Mouse (Mus musculus) forelimb bud, embryonic 11.5 days (tissue): ENCODE measurements around the gene Rmnd5b.
"Not testable (repeated sequence)": the region's sequence is repeated elsewhere in the genome, so short reads cannot be mapped to it uniquely, and the experiment has no call there.

Experiments used
- DNase-seq: peaks from one replicate; pipeline ENCODE4 v3.0.0-alpha.2; 2012; ENCODE audit warnings: low read depth, low spot score

Gene Rmnd5b

DNA sequence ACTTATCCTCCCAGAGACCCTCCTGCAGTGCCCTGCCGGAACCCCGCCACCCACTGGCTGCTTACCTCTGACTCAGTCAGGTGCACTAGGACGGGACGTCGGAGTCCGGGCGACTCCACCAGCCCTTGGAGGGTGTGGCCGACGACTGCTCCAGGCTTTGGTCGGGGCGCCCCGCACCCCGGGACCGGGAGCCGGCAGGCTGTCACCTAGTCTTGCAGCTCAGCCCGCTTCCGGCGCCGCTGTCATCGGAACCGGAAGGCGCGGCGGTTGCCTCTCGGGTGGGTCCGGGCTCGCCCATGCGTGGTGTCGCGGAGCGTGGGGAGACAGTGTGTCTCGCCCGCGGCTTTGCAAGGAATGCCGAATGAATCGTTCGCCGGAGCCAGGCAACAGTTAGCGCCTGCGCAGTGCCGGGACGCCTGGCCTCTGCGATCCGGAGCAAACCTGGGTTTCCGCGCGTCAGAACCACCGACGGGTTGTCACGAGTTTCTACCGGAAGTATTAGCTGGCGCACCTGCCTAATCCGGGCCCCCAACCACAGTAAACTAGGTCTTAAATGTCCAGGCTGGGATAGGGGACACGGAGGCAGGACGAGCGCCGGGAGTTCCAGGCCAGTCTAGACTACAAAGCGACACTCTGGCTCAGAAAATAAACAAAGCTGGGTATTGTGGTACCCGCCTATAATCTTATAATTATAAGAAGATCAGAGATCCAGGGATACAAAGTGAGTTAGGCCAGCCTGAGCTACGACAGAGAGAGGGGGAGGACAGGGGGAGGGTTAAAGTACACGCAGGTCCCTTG lies at the start of gene Rmnd5b:
Rmnd5b (minus strand) TSS at position 372 of the 798 bp plus-strand sequence.
- peak; percentile 86 for DNase-seq

DNA sequence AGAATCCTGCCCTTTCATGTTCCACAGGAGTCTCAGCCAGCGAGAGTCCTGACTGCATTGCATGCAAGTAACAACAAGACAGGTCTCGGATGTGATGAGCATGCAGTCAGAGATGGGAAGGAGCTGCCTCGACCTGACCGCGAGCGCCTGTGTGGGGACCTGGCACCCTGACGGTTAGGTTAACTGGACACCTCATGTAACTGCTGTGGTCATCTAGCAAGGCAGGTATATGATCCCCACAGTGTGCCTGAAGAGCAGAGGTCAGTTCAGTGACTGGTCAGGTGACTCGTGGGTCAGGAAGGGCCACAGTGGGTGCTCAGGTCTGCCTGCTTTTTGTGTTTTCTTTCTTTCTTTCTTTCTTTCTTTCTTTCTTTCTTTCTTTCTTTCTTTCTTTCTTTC lies 46.3 kb upstream of the Rmnd5b start:
- DNase-seq, result no peak

DNA sequence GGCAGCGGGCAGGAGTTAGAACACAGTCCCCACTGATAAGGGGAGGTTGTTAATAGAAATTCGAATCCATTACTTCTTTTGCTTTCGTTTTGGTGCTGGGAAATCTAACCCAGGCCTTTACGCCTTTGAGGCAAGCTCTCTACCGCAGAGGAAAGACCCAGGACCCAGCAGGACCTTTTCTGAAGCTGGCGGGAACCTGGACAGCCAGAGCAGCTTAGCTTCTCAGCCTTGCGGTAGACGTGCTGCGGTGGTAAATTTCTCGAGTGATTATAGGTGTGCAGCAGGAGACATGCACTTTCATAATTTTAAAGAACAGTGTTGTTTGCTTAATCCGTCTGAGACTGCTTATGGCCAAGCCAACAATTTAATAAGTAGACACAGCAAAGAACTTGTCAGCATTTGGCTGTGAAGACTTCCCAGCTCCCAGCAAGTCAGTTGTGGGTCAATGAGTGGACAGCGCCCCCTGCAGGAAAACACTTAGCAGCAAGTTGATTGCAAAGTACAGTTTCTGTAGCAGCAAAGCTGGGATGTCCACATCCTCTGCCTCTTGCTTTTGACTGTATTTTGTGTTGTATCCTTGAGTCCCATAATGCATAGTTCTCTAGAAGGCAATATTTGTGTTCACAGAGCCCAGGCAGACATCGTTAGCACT lies 45.8 kb upstream of the Rmnd5b start:
- peak; percentile 84 for DNase-seq

- no peak for DNase-seq
These were observed 43.8 kb upstream of the Rmnd5b start for GRCm38 (mm10) chr11:51679466-51679865.

DNA sequence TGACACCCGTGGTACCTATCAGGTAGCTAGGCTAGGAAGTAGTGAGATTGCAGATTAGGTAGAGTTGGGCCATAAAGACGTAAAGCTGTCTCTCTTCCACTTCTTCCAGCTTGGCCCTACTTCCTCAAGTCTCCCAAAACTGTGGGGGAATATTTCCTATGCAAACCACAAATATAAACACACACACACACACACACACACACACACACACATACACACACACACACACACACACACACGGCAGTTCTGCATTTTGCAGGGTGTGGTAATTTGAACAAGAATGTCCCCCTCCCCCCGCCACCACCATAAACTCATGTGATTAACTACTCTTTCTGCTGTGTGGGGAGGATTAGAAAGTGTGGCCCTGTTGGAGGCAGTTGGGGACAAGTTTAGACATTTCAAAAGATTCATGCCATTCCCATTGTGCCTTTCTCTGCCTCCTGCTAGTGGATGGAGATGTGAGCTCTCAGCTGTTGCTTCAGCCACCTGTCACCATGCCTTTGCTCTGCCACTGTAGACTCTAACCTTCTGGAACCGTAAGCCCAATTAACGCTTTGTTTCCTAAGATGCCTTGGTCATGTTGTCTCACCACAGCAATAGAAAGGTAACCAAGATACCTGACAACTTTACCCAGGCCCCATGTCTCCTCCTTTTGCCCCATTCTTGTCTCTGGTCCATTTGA lies 42.2 kb upstream of the Rmnd5b start:
- DNase-seq, result no peak

DNA sequence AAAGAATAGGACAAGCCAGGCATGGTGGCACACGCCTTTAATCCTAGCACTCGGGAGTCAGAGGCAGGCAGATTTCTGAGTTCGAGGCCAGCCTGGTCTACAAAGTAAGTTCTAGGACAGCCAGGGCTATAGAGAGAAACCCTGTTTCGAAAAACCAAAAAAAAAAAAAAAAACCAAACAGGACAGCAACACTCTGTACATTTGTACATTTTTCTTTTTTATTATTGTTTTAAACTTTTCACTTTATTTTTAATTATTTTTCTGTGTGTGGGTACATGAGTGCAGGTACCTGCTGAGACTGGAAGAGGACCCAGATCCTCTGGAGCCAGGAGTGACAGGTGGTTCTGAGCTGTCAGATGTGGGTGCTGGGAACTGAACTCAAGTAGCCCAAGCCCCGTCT lies 39.7 kb upstream of the Rmnd5b start:
- no peak for DNase-seq

DNA sequence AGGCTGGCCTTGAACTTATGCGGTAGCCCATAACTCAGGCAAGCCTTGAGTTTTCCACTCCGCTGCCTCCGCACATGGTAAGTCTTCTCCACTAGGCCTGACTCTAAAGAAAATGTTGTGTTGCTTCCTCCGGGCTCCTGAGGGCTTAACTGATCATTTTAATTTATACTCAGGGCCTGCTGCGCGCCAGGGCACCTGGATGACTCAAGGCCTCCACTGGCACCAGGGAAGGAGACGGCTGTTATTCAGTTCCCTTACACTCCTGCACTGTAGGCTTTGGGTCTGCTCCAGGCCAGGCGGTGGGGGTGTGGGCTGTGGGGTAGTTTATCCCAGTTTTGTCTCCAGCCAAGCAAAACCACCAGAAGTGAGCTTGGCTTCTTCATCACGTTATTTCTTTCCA lies 37.6 kb upstream of the Rmnd5b start:
- DNase-seq, result no peak

DNA sequence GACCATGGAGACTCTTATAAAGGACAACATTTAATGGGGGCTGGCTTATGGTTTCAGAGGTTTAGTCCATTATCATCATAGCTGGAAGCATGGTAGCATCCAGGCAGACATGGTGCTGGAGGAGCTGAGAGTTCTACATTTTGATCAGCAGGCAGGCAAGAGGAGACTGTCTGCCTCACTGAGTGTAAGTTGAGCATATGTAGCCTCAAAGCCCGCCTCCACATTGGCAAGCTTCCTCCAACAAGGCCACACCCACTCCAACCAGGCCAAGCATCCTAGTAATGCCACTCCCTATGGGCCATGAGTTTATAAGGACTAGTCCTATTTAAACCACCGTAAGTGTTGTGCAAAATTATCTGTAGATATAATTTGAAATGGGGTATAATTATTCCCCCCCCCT lies 35.7 kb upstream of the Rmnd5b start:
- DNase-seq, result no peak

DNA sequence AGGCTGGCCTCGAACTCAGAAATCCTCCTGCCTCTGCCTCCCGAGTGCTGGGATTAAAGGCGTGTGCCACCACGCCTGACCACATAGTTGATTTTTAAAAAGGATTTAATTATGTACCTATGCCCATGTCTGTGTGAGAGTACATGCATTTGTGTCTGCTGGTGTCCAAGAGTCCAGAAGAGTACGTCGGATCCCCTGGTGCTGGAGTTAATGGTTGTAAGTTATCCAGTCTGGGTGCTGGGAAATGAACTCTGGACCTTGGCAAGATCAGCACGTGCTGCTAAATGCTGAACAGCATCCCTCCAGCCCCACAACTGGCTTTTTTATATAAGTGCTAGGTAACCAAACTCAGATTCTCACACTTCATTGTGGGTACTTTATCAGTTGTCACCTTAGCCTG lies 35.1 kb upstream of the Rmnd5b start:
- no peak for DNase-seq

GRCm38 (mm10) chr11:51664747-51665146 lies 29.1 kb upstream of the Rmnd5b start:
- DNase-seq, result not testable (repeated sequence)

- DNase-seq, result no peak
These were observed 26.9 kb upstream of the Rmnd5b start for GRCm38 (mm10) chr11:51662632-51663031.

DNA sequence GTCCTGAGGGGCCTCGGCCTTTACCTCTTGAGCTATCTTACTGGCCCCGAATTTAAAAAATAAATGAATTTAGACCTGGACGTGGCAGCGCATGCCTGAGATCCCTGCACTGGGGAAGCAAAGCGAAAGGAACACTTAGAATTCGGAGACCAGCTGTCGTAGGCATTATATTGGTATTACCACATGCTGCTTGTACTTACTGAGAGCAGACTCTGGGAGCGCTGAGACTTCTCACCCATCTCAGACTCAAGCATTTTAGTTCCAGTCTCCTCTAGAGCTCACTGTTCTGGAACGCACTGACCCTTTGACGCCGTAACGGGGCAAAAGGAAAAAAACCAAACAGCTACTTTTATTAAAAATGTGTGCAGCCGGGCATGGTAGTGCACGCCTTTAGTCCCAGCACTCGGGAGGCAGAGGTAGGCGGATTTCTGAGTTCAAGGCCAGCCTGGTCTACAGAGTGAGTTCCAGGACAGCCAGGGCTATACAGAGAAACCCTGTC lies 26.2 kb upstream of the Rmnd5b start:
- DNase-seq, result no peak

GRCm38 (mm10) chr11:51658705-51659104 lies 23.0 kb upstream of the Rmnd5b start:
- no peak for DNase-seq

DNA sequence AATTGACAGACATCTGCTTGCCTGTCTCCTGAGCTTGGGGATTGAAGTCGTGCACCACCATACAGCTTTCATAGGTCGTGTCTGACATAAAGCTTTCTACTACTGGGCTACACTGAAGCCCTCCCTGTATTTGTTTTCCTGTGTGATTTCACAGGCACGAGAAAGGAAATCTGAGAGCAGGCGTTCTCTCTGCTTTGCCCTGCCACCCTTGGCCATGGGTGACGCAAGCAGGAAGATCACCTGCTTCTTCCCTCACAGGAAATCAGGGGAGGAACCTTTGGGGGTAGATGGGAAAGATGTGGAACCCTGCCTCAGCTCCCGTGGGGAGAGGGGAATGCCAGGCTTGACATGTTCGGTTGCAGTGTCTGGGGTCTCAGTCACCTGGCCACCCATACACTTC lies 22.6 kb upstream of the Rmnd5b start:
- no peak for DNase-seq

DNA sequence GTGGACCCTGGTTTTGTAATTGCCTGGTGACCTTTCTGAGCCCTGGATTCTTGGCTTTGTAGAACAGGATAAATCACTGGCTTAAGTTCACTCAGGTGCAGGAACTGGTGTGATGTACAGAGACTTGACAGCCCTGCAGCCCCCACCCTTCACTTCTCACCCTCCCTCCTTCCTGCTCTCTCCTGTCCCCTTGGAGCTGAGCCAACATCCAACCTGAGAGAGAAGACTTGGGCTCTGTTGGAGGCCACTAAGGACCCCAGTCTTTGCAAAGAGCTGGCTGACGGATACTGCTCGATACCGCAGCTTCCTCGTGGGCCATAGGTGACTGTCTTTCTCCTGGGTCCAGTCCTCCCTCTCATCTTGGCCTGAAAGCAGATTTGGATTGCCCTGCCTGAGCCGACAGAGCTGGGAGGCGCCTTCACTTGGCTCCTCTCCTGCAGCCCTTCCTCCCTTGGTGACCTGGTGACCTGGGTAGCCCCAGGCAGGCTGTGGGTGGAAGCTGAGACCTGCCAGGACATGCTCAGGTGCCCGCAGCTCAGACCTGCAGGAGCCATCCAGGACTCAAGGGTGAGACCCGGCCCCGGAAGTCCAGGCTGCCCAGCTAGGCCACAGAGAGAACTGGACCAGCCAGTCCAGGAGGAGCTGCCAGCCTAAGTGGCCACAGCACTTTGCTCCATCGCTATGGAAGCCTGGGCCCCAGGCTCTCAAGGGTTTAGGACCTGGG lies 21.3 kb upstream of the Rmnd5b start:
- no peak for DNase-seq

DNA sequence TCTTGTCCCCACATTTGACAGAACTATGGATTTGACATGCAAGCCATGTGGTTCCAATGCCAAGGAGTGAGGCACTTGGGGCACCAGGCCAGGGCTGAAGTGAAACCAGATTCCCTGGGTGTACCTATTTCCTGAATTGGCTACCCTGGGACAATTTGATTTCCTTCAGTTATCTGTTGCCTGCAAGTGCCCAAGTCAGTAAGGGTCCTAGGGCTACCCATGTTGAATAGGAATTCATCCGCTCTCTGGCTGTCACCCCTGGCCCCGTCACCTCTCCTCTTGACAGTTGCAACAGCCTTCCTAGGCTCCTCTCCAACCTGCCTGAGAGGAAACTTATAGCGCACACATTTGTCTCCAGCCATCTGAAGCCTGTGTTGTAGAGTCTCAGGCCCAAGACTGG lies 19.2 kb upstream of the Rmnd5b start:
- no peak for DNase-seq

DNA sequence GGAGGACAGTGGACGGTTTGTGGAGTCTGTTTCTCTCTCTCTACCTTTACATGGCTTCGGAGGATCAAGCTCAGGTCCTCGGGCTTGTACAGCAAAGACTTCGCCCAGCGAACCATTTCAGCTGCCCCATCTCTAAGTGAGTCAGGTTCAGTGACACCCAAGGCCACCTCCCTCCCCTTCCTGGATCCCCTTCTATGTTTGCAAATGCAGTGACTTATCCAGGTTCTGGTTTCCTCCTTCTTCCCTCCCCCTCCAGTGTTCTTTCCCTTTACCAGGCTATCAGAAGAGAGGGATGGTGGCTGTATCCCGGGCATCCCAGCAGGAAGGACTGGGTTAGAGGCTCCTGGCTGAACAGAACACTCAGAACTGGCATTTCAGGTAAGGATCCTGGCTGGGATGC lies 18.0 kb upstream of the Rmnd5b start:
- DNase-seq, result no peak

DNA sequence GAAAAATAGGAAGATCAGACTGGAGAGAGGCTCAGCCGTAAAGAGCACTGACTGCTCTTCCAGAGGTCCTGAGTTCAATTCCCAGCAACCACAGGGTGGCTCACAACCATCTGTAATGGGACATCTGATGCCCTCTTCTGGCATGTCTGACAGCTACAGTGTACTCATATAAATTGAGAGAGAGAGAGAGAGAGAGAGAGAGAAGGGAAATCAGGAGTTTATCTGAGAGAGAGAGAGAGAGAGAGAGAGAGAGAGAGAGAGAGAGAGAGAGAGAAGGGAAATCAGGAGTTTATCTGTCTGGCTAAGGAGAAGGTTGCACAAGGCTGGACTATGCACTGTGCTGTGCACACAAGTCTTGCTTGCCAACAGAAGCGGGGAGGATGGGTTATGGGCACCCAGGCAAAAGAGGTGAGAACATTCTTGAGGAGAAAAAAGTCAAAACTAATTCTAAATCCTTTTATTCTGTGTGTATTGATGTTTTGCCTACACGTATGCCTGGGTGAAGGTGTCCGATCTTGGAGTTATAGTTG lies 17.3 kb upstream of the Rmnd5b start:
- DNase-seq, result no peak

DNA sequence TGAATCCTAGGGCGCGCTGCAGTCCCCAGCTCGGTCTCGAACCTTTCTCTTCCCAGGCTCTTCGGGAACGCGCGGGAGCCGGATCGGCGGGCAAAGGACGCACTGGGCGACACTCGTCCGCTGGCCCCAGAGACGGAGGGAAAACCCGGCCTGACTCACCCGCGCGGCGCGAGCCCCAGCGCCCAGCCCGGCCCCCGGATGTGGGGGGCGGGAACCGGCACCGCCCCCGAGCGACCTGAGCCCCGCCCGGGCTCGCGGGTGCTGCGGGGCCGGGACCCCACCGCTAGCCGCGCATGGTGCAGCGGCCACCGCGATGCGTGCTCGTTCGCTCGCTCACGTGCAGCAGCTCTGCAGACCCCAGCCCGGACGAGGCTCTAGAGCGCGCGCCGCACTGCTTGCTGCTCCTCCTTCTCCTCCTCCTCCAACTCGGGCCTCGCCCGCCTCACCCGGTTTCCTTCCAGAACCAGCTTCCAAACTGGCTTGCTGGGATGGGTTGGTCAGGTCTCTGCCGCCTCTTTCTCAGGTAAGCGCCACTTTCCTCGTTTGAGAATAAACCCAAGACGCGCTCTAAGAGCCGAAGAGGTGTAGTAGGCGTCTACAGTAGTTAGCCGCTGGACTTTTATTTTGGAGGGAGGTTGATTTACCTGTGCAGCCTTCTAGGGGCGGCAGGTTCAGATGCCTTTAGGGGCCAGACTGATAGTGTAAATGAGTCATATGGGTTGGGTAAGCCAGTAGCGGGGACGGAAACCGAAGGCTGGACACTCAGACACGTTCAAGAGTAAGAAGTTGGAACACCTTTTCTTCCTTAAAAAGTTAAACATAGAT lies 15.2 kb upstream of the Rmnd5b start, which contains the start of the genes N4bp3 and D930048N14Rik:
N4bp3 (minus strand) TSS at position 152 of the 825 bp plus-strand sequence.
D930048N14Rik (plus strand) TSS at position 264 of the 825 bp plus-strand sequence.
- DNase-seq, result peak; percentile 70

GRCm38 (mm10) chr11:51650261-51650660 lies 14.6 kb upstream of the Rmnd5b start:
- no peak for DNase-seq

- no peak for DNase-seq
These were observed 14.1 kb upstream of the Rmnd5b start for GRCm38 (mm10) chr11:51649889-51650199.
